ENCODE assay signal across 8 mouse cellular contexts in genomic region chr11:69073065-69073888, GRCm38 (mm10). TPM values are rescaled to one million over a fixed set of nuclear protein-coding genes. Genes with fewer than 3 reads are reported as not detected.
DNase-seq lines count a peak whose midpoint lies in the region; ATAC-seq and TF ChIP-seq lines count a peak whose summit lies in the region.

No protein-coding gene starts in this region.

- H3K4me3 ChIP-seq in E14TG2a.4 (replicated peaks; ENCODE audit: low read length): peak overlapping the region; percentile 62
- peak overlapping the region; percentile 46 for H3K4me3 ChIP-seq in heart, embryonic 16.5 days (ENCODE audit: low read length)
- H3K4me3 ChIP-seq in liver, embryonic 15.5 days (replicated peaks): peak overlapping the region; percentile 46
- peak overlapping the region; percentile 24 for H3K4me3 ChIP-seq in neural tube, embryonic 11.5 days (ENCODE audit: low read depth, low read length)
- H3K4me3 ChIP-seq in stomach, embryonic 15.5 days (replicated peaks): peak overlapping the region; percentile 32

- H3K9me3 ChIP-seq in E14TG2a.4 (ENCODE audit: low read length): no peaks in the 10 kb centered on the region
- no peaks in the 10 kb centered on the region for H3K9me3 ChIP-seq in heart, embryonic 16.5 days (replicated peaks; ENCODE audit: control insufficient read depth, low read length)
- no peaks in the 10 kb centered on the region for H3K9me3 ChIP-seq in liver, embryonic 15.5 days (replicated peaks)
- no peaks in the 10 kb centered on the region for H3K9me3 ChIP-seq in neural tube, embryonic 11.5 days (ENCODE audit: control insufficient read depth, low read length)
- no peaks in the 10 kb centered on the region for H3K9me3 ChIP-seq in stomach, embryonic 15.5 days

- no peaks in the 10 kb centered on the region for H3K27me3 ChIP-seq in E14TG2a.4 (ENCODE audit: insufficient read depth, low read length)
- H3K27me3 ChIP-seq in heart, embryonic 16.5 days (ENCODE audit: control insufficient read depth, insufficient read depth, low read length): no peaks in the 10 kb centered on the region
- no peaks in the 10 kb centered on the region for H3K27me3 ChIP-seq in liver, embryonic 15.5 days
- no peaks in the 10 kb centered on the region for H3K27me3 ChIP-seq in neural tube, embryonic 11.5 days (ENCODE audit: control insufficient read depth, insufficient read depth, low read length)
- no peaks in the 10 kb centered on the region for H3K27me3 ChIP-seq in stomach, embryonic 15.5 days (replicated peaks)

- H3K36me3 ChIP-seq in E14TG2a.4 (ENCODE audit: insufficient read depth, low read length): no peaks in the 10 kb centered on the region
- no peaks in the 10 kb centered on the region for H3K36me3 ChIP-seq in heart, embryonic 16.5 days (ENCODE audit: control insufficient read depth, insufficient read depth)
- no peaks in the 10 kb centered on the region for H3K36me3 ChIP-seq in liver, embryonic 15.5 days (replicated peaks)
- no peaks in the 10 kb centered on the region for H3K36me3 ChIP-seq in neural tube, embryonic 11.5 days (ENCODE audit: control insufficient read depth, insufficient read depth, low read length)
- H3K36me3 ChIP-seq in stomach, embryonic 15.5 days: no peaks in the 10 kb centered on the region

- TF ChIP-seq CTCF in E14TG2a.4 (conservative IDR thresholded peaks at IDR 0.05; ENCODE audit: low read length): no peak

- ATAC-seq in heart, embryonic 16.5 days (replicated peaks; ENCODE audit: extremely low read depth, insufficient read depth, low FRiP score): peak; percentile 53
- ATAC-seq in liver, embryonic 15.5 days (ENCODE audit: insufficient read depth): peak; percentile 71
- ATAC-seq in neural tube, embryonic 11.5 days (ENCODE audit: insufficient read depth, low FRiP score, low TSS enrichment): peak; percentile 75
- peak; percentile 59 for ATAC-seq in stomach, embryonic 15.5 days (ENCODE audit: insufficient read depth, low FRiP score, low read depth)

- DNase-seq in c-Kit-negative CD71-positive TER-119-positive erythroid progenitor cells, embryonic 14.5 days (ENCODE audit: low read depth, low spot score): peak; percentile 94
- peak; percentile 92 for DNase-seq in fibroblast of lung, adult 2 months (ENCODE audit: low read depth)
- DNase-seq in kidney, postnatal 14 days: peak; percentile 91
- DNase-seq in neural tube, embryonic 11.5 days (ENCODE audit: low spot score): peak; percentile 79

- WGBS in heart, embryonic 16.5 days: under 1% methylated on average over 14 of the region's 14 CpGs
- WGBS in liver, embryonic 15.5 days (ENCODE audit: insufficient replicate concordance): under 1% methylated on average over 14 of the region's 14 CpGs
- WGBS in neural tube, embryonic 11.5 days: 0% methylated on average over 14 of the region's 14 CpGs
- WGBS in stomach, embryonic 15.5 days: under 1% methylated on average over 14 of the region's 14 CpGs

- H3K4me1 ChIP-seq in E14TG2a.4 (replicated peaks; ENCODE audit: low read depth, low read length): peaks cover 69% of the 10 kb centered on the region
- H3K4me1 ChIP-seq in heart, embryonic 16.5 days (ENCODE audit: control insufficient read depth, insufficient read depth, low read length): peaks cover 31% of the 10 kb centered on the region
- peaks cover 58% of the 10 kb centered on the region for H3K4me1 ChIP-seq in liver, embryonic 15.5 days (replicated peaks)
- H3K4me1 ChIP-seq in neural tube, embryonic 11.5 days (ENCODE audit: control insufficient read depth, insufficient read depth, low read length): peaks cover 2% of the 10 kb centered on the region; the same call in 1 of the 2 replicates
- peaks cover 28% of the 10 kb centered on the region for H3K4me1 ChIP-seq in stomach, embryonic 15.5 days

- peak overlapping the region; percentile 77 for H3K9ac ChIP-seq in heart, embryonic 16.5 days (ENCODE audit: low read length)
- peak overlapping the region; percentile 60 for H3K9ac ChIP-seq in liver, embryonic 15.5 days
- peak overlapping the region; percentile 76 for H3K9ac ChIP-seq in neural tube, embryonic 11.5 days (ENCODE audit: low read length)
- H3K9ac ChIP-seq in stomach, embryonic 15.5 days: peak overlapping the region; percentile 48; the same call in 1 of the 2 replicates

- peak overlapping the region; percentile 90 for H3K27ac ChIP-seq in heart, embryonic 16.5 days (ENCODE audit: low read length)
- H3K27ac ChIP-seq in liver, embryonic 15.5 days (replicated peaks): peak overlapping the region; percentile 90
- peak overlapping the region; percentile 91 for H3K27ac ChIP-seq in neural tube, embryonic 11.5 days (ENCODE audit: low read depth, low read length)
- H3K27ac ChIP-seq in stomach, embryonic 15.5 days: peak overlapping the region; percentile 93

- peak overlapping the region; percentile 64 for H3K4me2 ChIP-seq in heart, embryonic 16.5 days (ENCODE audit: low read depth, low read length)
- peak overlapping the region; percentile 91 for H3K4me2 ChIP-seq in liver, embryonic 15.5 days
- H3K4me2 ChIP-seq in neural tube, embryonic 11.5 days (ENCODE audit: low read depth): peak overlapping the region; percentile 46
- H3K4me2 ChIP-seq in stomach, embryonic 15.5 days: peak overlapping the region; percentile 50

RNA-seq across cellular contexts. Expression of gene Tmem107, which starts 2.7 kb away (rescaled TPM):
- 43.3 and 46.5 TPM in 2 replicates for polyA plus RNA-seq in heart, embryonic 16.5 days (2015; fragmentation: Nextera tagmentation; extraction: Ambion mirVana)
- polyA plus RNA-seq in liver, embryonic 15.5 days (2015; fragmentation: Nextera tagmentation; extraction: Ambion mirVana): 20.2 and 21.6 TPM in 2 replicates
- polyA plus RNA-seq in neural tube, embryonic 11.5 days (2014; fragmentation: Nextera tagmentation; extraction: Ambion mirVana): 40.8 and 43.5 TPM in 2 replicates
- polyA plus RNA-seq in stomach, embryonic 15.5 days (2015; fragmentation: Nextera tagmentation; extraction: Ambion mirVana): 49.6 and 55.0 TPM in 2 replicates

RNA-seq across cellular contexts. Expression of gene Borcs6, which starts 13.8 kb away (rescaled TPM):
- polyA plus RNA-seq in heart, embryonic 16.5 days (2015; fragmentation: Nextera tagmentation; extraction: Ambion mirVana): 11.2 and 12.0 TPM in 2 replicates
- polyA plus RNA-seq in liver, embryonic 15.5 days (2015; fragmentation: Nextera tagmentation; extraction: Ambion mirVana): 4.3 and 5.3 TPM in 2 replicates
- polyA plus RNA-seq in neural tube, embryonic 11.5 days (2014; fragmentation: Nextera tagmentation; extraction: Ambion mirVana): 10.5 and 11.4 TPM in 2 replicates
- polyA plus RNA-seq in stomach, embryonic 15.5 days (2015; fragmentation: Nextera tagmentation; extraction: Ambion mirVana): 10.3 and 10.7 TPM in 2 replicates

RNA-seq across cellular contexts. Expression of gene Vamp2, which starts 15.0 kb away (rescaled TPM):
- polyA plus RNA-seq in heart, embryonic 16.5 days (2015; fragmentation: Nextera tagmentation; extraction: Ambion mirVana): 84.1 and 91.1 TPM in 2 replicates
- 14.9 and 19.6 TPM in 2 replicates for polyA plus RNA-seq in liver, embryonic 15.5 days (2015; fragmentation: Nextera tagmentation; extraction: Ambion mirVana)
- polyA plus RNA-seq in neural tube, embryonic 11.5 days (2014; fragmentation: Nextera tagmentation; extraction: Ambion mirVana): 112 TPM in 2 replicates
- polyA plus RNA-seq in stomach, embryonic 15.5 days (2015; fragmentation: Nextera tagmentation; extraction: Ambion mirVana): 68.5 and 84.6 TPM in 2 replicates

RNA-seq across cellular contexts. Expression of gene Per1, which starts 21.7 kb away (rescaled TPM):
- polyA plus RNA-seq in heart, embryonic 16.5 days (2015; fragmentation: Nextera tagmentation; extraction: Ambion mirVana): 19.6 and 21.9 TPM in 2 replicates
- 6.4 and 7.6 TPM in 2 replicates for polyA plus RNA-seq in liver, embryonic 15.5 days (2015; fragmentation: Nextera tagmentation; extraction: Ambion mirVana)
- polyA plus RNA-seq in neural tube, embryonic 11.5 days (2014; fragmentation: Nextera tagmentation; extraction: Ambion mirVana): 10.7 and 10.9 TPM in 2 replicates
- 15.4 and 20.3 TPM in 2 replicates for polyA plus RNA-seq in stomach, embryonic 15.5 days (2015; fragmentation: Nextera tagmentation; extraction: Ambion mirVana)

RNA-seq across cellular contexts. Expression of gene Aurkb, which starts 27.8 kb away (rescaled TPM):
- 85.7 and 95.3 TPM in 2 replicates for polyA plus RNA-seq in heart, embryonic 16.5 days (2015; fragmentation: Nextera tagmentation; extraction: Ambion mirVana)
- polyA plus RNA-seq in liver, embryonic 15.5 days (2015; fragmentation: Nextera tagmentation; extraction: Ambion mirVana): 111 and 115 TPM in 2 replicates
- polyA plus RNA-seq in neural tube, embryonic 11.5 days (2014; fragmentation: Nextera tagmentation; extraction: Ambion mirVana): 154 and 155 TPM in 2 replicates
- 134 and 146 TPM in 2 replicates for polyA plus RNA-seq in stomach, embryonic 15.5 days (2015; fragmentation: Nextera tagmentation; extraction: Ambion mirVana)

Comparison
In these comparisons a context has a peak if more than half of its experiments do, and no peak if none do; other contexts are left out.
1. Peak in every context shown above with its lines: DNase-seq, ATAC-seq, H3K4me3 ChIP-seq and H3K27ac ChIP-seq.